Mouse (Mus musculus): ENCODE results near the gene Tigar. TPM values are rescaled to one million over a fixed set of nuclear protein-coding genes. Genes with fewer than 3 reads are reported as not detected.

The Tigar gene
- polyA plus RNA-seq, 1 experiment, result 37.6 TPM

GRCm38 (mm10) chr6:127122221-127122806 lies 13.0 kb upstream of the Tigar start:
- H3K27ac ChIP-seq (ENCODE audit: insufficient read depth, low read length), result no peak overlapping the region
- no peaks in the 10 kb centered on the region for H3K4me1 ChIP-seq (ENCODE audit: control insufficient read depth, insufficient read depth, low read length)
- no peak overlapping the region for H3K9ac ChIP-seq (ENCODE audit: low read depth, poor library complexity, severe bottlenecking)
- TF ChIP-seq CTCF (IDR thresholded peaks at IDR 0.05; ENCODE audit: low read depth, low read length) (peak; percentile 35), EP300 (IDR thresholded peaks at IDR 0.05; ENCODE audit: insufficient read depth, low read depth, low read length) (no peak), POLR2A (IDR thresholded peaks at IDR 0.05; ENCODE audit: insufficient read depth, low read length) (no peak)
- no peaks in the 10 kb centered on the region for H3K36me3 ChIP-seq (ENCODE audit: control insufficient read depth, insufficient read depth, low read length, poor library complexity, severe bottlenecking)
- H3K4me3 ChIP-seq (ENCODE audit: low read depth, low read length), result no peak overlapping the region
- H3K9me3 ChIP-seq (replicated peaks; ENCODE audit: control insufficient read depth, insufficient read depth, low read length, poor library complexity, severe bottlenecking), result no peaks in the 10 kb centered on the region
- no peaks in the 10 kb centered on the region for H3K27me3 ChIP-seq (ENCODE audit: control insufficient read depth, insufficient read depth, low read length, poor library complexity, severe bottlenecking)

GRCm38 (mm10) chr6:127114753-127115456 lies 5.5 kb upstream of the Tigar start:
- H3K9ac ChIP-seq (ENCODE audit: low read depth, poor library complexity, severe bottlenecking), result no peak overlapping the region
- no peaks in the 10 kb centered on the region for H3K27me3 ChIP-seq (ENCODE audit: control insufficient read depth, insufficient read depth, low read length, poor library complexity, severe bottlenecking)
- H3K9me3 ChIP-seq (replicated peaks; ENCODE audit: control insufficient read depth, insufficient read depth, low read length, poor library complexity, severe bottlenecking), result no peaks in the 10 kb centered on the region
- TF ChIP-seq POLR2A (IDR thresholded peaks at IDR 0.05; ENCODE audit: insufficient read depth, low read length), result no peak
- TF ChIP-seq CTCF (IDR thresholded peaks at IDR 0.05; ENCODE audit: low read depth, low read length), result peak; percentile 50
- H3K4me1 ChIP-seq (ENCODE audit: control insufficient read depth, insufficient read depth, low read length), result no peaks in the 10 kb centered on the region
- H3K27ac ChIP-seq (ENCODE audit: insufficient read depth, low read length), result no peak overlapping the region
- no peaks in the 10 kb centered on the region for H3K36me3 ChIP-seq (ENCODE audit: control insufficient read depth, insufficient read depth, low read length, poor library complexity, severe bottlenecking)
- no peak overlapping the region for H3K4me3 ChIP-seq (ENCODE audit: low read depth, low read length)

GRCm38 (mm10) chr6:127108368-127109060 lies 843 bp downstream of the Tigar start:
- 0 out of 2 replicates have a peak overlapping the region, but pooled peaks have one; percentile 11 for H3K27ac ChIP-seq (ENCODE audit: insufficient read depth, low read length)
- no peaks in the 10 kb centered on the region for H3K36me3 ChIP-seq (ENCODE audit: control insufficient read depth, insufficient read depth, low read length, poor library complexity, severe bottlenecking)
- H3K27me3 ChIP-seq (ENCODE audit: control insufficient read depth, insufficient read depth, low read length, poor library complexity, severe bottlenecking), result no peaks in the 10 kb centered on the region
- TF ChIP-seq POLR2A (IDR thresholded peaks at IDR 0.05; ENCODE audit: insufficient read depth, low read length) (no peak), CTCF (IDR thresholded peaks at IDR 0.05; ENCODE audit: low read depth, low read length) (no peak), EP300 (IDR thresholded peaks at IDR 0.05; ENCODE audit: insufficient read depth, low read depth, low read length) (no peak)
- peaks cover 3% of the 10 kb centered on the region for H3K4me1 ChIP-seq (ENCODE audit: control insufficient read depth, insufficient read depth, low read length)
- H3K9me3 ChIP-seq (replicated peaks; ENCODE audit: control insufficient read depth, insufficient read depth, low read length, poor library complexity, severe bottlenecking), result no peaks in the 10 kb centered on the region
- peak overlapping the region; percentile 39 for H3K9ac ChIP-seq (ENCODE audit: low read depth, poor library complexity, severe bottlenecking)
- H3K4me3 ChIP-seq (ENCODE audit: low read depth, low read length), result peak overlapping the region; percentile 85

GRCm38 (mm10) chr6:127107413-127107812 lies 1.9 kb downstream of the Tigar start:
- Histone ChIP-seq H3K36me3 (ENCODE audit: control insufficient read depth, insufficient read depth, low read length, poor library complexity, severe bottlenecking) (no peaks in the 10 kb centered on the region), H3K4me1 (ENCODE audit: control insufficient read depth, insufficient read depth, low read length) (peaks cover 3% of the 10 kb centered on the region), H3K9ac (ENCODE audit: low read depth, poor library complexity, severe bottlenecking) (peak overlapping the region; percentile 39), H3K4me3 (ENCODE audit: low read depth, low read length) (no peak overlapping the region), H3K27me3 (ENCODE audit: control insufficient read depth, insufficient read depth, low read length, poor library complexity, severe bottlenecking) (no peaks in the 10 kb centered on the region), H3K27ac (ENCODE audit: insufficient read depth, low read length) (no peak overlapping the region), H3K9me3 (replicated peaks; ENCODE audit: control insufficient read depth, insufficient read depth, low read length, poor library complexity, severe bottlenecking) (no peaks in the 10 kb centered on the region)
- TF ChIP-seq CTCF (IDR thresholded peaks at IDR 0.05; ENCODE audit: low read depth, low read length), result no peak
- TF ChIP-seq POLR2A (IDR thresholded peaks at IDR 0.05; ENCODE audit: insufficient read depth, low read length), result no peak
- TF ChIP-seq EP300 (IDR thresholded peaks at IDR 0.05; ENCODE audit: insufficient read depth, low read depth, low read length), result no peak

- no peaks in the 10 kb centered on the region for H3K27me3 ChIP-seq (ENCODE audit: control insufficient read depth, insufficient read depth, low read length, poor library complexity, severe bottlenecking)
- 0 out of 2 replicates have a peak, but pooled peaks have one; percentile 30 for TF ChIP-seq EP300 (IDR thresholded peaks at IDR 0.05; ENCODE audit: insufficient read depth, low read depth, low read length)
- TF ChIP-seq CTCF (IDR thresholded peaks at IDR 0.05; ENCODE audit: low read depth, low read length), result no peak
- no peak for TF ChIP-seq POLR2A (IDR thresholded peaks at IDR 0.05; ENCODE audit: insufficient read depth, low read length)
- no peak overlapping the region for H3K4me3 ChIP-seq (ENCODE audit: low read depth, low read length)
- H3K9ac ChIP-seq (ENCODE audit: low read depth, poor library complexity, severe bottlenecking), result 0 out of 2 replicates have a peak overlapping the region, but pooled peaks have one; percentile 10
- no peaks in the 10 kb centered on the region for H3K9me3 ChIP-seq (replicated peaks; ENCODE audit: control insufficient read depth, insufficient read depth, low read length, poor library complexity, severe bottlenecking)
- H3K27ac ChIP-seq (ENCODE audit: insufficient read depth, low read length), result peak overlapping the region; percentile 48; the same call in 1 of the 2 replicates
- H3K4me1 ChIP-seq (ENCODE audit: control insufficient read depth, insufficient read depth, low read length), result peaks cover 3% of the 10 kb centered on the region
- 0 out of 2 replicates have a peak, but pooled peaks cover 3% of the 10 kb centered on the region for H3K36me3 ChIP-seq (ENCODE audit: control insufficient read depth, insufficient read depth, low read length, poor library complexity, severe bottlenecking)
Measured at GRCm38 (mm10) chr6:127106726-127107125, 2.6 kb downstream of the Tigar start.
